Mouse (Mus musculus) large intestine, adult 2 months (tissue): ENCODE data around the gene Gimap8. TPM values are rescaled to one million over a fixed set of nuclear protein-coding genes. Genes with fewer than 3 reads are reported as not detected.
"Not testable (repeated sequence)": the region's sequence is repeated elsewhere in the genome, so short reads cannot be mapped to it uniquely, and the experiment has no call there.

ENCODE experiments used
- DNase-seq: peaks from one replicate; pipeline ENCODE4 v3.0.0-alpha.2; 2012; ENCODE audit warnings: low read depth, low spot score
- WGBS: fragments of 180-500 bp; shearing (Covaris S2); methylation state at CpG from one replicate; pipeline ENCODE4 v1.1.7; 2018; 5-methylcytosine and 5-hydroxymethylcytosine counted together
- polyA plus RNA-seq: library from polyadenylated mRNA; depleted of rRNA; stranded (reverse); fragments of >200 nt; gene quantifications from 2 replicates; pipeline ENCODE4 v1.2.3, GENCODE M21; 2012

The Gimap8 gene
- polyA plus RNA-seq, 1 experiment, result 2.6 TPM

GRCm38 (mm10) chr6:48675931-48676859, 29.2 kb downstream of the Gimap8 start, which contains the start of gene Gimap9:
Gene Gimap9 (plus strand): TSS chr6:48676129.
- 14% methylated on average over 13 of the region's 13 CpGs for WGBS
- peak; percentile 33 for DNase-seq

DNA sequence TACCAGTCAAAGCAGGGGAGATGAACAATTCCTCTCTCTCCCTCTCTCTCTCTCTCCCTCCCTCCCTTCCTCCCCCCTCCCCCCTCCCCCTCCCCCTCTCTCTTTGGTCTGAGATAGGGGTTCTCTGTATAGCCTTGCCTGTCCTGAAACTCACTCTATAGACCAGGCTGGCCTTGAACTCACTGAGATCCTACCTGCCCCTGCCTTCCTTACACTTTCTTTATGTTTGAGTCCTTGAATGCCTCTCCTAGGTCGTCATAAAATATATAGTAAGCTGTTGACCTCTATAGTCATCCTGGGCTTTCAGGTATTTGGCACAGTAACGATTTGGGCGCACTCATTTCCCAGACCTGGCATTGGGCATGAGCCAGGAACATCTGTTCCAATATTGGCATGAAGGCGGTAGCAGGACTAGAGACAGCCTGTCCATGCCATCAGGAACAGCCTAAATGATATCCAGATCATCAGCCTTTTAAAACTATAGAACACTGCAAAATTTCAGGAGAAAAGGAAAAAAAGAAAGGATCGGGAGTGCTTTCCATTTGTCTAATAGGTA, 29.9 kb downstream of the Gimap8 start:
- no peak for DNase-seq
- 48% methylated on average over 5 of the region's 5 CpGs for WGBS

DNA sequence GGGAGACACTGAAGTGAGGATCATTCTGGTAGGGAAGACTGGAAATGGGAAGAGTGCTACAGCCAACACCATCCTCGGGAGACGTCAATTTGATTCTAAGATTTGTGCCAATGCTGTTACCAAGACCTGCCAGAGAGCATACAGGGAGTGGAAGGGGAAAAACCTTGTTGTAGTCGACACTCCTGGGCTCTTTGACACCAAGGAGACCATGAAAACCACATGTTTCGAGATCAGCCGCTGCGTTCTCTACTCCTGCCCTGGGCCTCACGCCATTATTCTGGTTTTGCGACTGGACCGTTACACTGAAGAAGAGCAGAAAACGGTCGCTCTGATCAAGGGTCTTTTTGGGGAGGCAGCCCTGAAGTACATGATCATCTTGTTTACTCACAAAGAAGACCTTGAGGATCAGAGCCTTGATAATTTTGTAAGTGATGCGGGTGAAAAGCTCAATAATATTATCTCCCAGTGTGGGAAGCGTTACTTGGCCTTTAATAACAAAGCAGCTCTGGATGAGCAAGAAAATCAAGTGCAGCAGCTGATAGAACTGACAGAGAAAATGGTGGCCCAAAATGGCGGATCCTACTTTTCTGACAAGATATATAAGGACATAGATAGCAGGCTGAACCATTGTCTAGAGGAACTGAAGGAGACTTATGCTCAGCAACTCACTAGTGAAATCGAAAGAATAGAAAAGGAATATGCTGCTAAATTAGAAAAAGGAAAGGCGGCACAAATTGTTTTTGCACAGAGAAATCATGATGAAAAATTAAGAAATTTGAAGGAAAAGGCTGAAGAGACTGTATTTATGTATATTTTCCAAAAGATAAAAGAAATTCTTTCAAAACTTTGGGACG, 30.7 kb downstream of the Gimap8 start:
- DNase-seq, result no peak
- WGBS, result 90% methylated on average over 17 of the region's 17 CpGs

- no peak for DNase-seq
- 59% methylated on average over 4 of the region's 4 CpGs for WGBS
Measured at GRCm38 (mm10) chr6:48678391-48678790, 31.4 kb downstream of the Gimap8 start.

DNA sequence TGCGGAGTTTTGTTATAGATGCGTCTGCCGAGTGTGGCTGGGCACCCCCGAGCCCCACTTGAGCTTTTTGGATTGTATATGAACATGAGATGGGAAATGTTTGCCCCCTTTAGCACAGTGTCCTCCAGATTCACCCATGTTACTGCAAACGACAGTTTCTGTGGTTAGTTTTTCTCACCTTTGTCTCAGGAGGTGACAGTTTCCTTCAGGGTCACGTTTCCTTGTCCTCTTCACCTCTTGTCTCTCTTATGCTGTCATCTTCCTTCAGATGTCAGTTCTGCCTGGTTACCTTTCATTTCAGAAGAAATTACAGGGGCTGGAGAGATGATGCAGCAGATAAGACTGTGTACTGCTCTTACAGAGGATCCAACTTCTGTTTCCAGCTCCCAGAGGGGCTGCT, 32.7 kb downstream of the Gimap8 start:
- WGBS, result 80% methylated on average over 6 of the region's 6 CpGs
- DNase-seq, result no peak

DNA sequence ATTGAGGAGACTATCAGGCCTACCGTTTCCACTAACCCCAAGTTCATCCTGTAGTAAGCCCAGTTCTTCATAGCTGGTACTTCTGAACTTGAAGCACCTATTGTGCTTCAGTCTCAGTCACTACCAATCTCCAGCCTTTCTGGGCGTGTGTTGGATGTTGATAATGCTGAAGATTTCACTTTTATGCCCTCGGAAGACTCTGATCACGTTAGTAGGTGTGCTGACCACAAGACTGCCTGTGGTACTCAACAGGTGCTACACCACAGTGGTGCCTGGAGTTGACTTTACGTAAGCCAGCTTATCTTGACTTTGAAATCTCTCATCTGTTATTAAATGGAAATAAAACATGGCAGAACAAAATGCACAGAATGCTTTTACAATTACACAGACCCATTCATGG, 33.4 kb downstream of the Gimap8 start:
- WGBS, result 82% methylated on average over 5 of the region's 5 CpGs

DNA sequence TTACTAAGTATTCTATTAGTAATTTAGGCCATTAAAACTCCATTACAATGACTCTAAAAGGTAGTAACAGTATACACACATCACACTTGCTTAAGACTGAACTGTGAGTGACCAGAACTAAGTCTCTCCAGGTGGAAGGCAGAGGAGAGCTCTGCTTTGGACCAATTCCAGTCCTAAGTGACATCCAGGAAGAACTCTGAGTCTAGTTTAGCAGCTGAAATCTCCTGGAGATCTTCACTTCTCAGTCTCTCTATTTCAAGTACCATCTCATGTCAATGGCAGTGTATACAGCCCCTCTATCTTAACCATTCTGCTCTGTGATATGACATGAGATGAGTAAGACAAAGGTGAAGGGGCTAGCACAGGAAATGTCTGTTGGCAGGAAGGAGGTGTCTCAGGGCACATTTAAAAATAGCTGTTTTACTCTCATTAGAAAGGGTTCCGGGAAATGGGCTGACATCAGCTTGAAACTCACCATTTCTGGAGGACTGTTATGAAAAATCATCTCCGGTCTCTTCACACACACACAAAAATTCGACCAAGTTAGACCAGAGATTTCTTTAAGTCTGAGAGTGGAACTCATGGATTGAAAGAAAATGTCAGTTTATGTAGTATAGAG, 34.5 kb downstream of the Gimap8 start:
- 73% methylated on average over 3 of the region's 3 CpGs for WGBS
- DNase-seq, result no peak

More for the DNA sequence above, 33.4 kb downstream of the Gimap8 start:
- DNase-seq, result no peak

- WGBS, result 75% methylated on average over 4 of the region's 4 CpGs
- DNase-seq, result no peak
Measured at GRCm38 (mm10) chr6:48682271-48682670, 35.2 kb downstream of the Gimap8 start.

DNA sequence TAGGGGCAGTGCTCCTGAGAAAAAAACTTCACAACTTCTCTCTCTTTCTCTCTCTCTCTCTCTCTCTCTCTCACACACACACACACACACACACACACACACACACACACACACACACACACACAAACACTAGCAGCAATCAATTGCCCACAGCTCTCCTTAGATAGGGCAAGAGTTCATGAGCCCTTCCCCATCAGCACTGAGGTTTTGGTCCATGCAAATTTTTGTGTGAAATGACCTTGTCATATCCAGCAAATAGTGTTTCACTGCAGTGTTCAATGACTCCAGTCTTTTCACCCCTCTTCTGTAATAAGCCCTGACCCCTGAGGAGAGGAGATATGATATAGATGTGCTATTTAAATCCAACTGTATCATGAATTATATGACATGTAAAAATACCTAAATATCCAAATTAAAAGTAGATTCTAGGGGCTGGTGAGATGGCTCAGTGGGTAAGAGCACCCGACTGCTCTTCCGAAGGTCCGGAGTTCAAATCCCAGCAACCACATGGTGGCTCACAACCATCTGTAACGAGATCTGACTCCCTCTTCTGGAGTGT, 36.3 kb downstream of the Gimap8 start:
- DNase-seq, result not testable (repeated sequence)
- WGBS, result 89% methylated on average over 4 of the region's 4 CpGs

- WGBS, result 51% methylated on average over 5 of the region's 5 CpGs
Measured at GRCm38 (mm10) chr6:48684319-48684718, 37.3 kb downstream of the Gimap8 start, which contains the start of gene Gimap4. Gene Gimap4 (plus strand): TSS chr6:48684549.

DNA sequence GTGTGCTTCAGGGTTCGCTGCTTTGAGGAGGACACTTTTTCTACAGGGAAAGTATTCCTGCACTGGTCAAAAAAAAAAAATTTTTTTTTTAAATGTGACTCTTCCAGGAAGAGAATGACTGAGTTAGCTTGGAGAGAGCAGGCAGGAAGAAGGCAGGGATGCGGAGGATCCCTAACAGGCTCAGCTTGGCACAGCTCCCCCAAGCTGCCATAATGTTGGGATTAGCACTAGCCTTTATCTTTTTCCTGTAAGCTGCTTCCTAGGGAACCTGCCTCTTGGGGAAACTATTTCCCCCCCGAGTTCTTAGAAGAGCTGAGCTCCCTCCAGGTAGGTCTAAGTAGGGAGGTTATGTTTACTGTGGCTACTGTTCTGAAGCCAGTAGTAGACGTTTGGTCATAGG, 37.8 kb downstream of the Gimap8 start:
- 63% methylated on average over 4 of the region's 4 CpGs for WGBS
- no peak for DNase-seq

More at GRCm38 (mm10) chr6:48684319-48684718, 37.3 kb downstream of the Gimap8 start, which contains the start of gene Gimap4:
- no peak for DNase-seq

- 85% methylated on average over 2 of the region's 2 CpGs for WGBS
- no peak for DNase-seq
Measured at GRCm38 (mm10) chr6:48685251-48685650, 38.2 kb downstream of the Gimap8 start.

DNA sequence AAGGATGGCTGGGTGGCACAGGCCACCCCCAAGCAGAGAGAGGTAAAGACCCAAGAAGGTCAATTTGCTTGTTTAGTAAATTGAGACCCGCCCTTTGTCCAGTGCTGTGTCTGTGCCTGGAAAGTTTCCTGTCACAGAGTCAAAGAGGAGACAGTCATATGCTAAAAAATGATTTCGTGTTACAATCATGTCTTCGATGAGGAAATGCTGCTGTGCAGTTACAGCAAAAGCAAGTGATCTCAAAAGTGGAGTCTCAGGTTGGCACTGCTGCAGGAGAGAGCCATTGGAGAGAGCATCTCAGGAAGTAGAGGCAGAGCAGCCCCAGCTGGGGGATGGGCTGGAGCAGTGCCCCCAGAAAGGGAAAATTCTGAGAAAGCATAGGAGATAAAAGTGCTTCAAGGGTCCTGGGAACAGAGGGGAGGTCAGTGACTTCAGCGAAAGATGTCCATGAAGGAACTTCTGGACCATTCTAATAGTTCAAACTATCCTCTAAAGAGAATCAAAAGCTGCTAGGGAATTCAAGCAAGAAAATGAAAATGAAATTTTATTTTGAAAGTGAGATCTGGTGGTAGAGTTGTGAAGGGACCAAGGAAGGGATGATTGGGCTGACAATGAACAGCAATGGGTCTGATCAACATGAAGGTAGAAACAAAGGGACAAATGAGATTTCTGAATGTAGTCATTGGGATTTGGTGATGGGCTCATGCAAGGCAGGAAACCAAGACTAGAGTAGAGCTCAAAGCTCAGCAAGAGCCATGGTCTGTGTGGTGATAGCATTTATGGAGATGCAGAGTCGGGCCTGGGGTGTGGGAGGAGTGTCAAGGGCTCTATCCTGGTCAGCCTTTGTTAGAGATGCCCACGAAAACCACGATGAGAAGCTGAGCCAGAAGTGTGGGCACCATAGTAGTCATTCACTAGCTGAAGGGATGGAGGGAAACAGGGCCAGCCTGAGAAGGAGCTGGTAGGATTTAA, 38.9 kb downstream of the Gimap8 start:
- 78% methylated on average over 7 of the region's 7 CpGs for WGBS
- no peak for DNase-seq

- WGBS, result 75% methylated on average over 2 of the region's 2 CpGs
- DNase-seq, result no peak
Measured at GRCm38 (mm10) chr6:48687077-48687476, 40.0 kb downstream of the Gimap8 start.

DNA sequence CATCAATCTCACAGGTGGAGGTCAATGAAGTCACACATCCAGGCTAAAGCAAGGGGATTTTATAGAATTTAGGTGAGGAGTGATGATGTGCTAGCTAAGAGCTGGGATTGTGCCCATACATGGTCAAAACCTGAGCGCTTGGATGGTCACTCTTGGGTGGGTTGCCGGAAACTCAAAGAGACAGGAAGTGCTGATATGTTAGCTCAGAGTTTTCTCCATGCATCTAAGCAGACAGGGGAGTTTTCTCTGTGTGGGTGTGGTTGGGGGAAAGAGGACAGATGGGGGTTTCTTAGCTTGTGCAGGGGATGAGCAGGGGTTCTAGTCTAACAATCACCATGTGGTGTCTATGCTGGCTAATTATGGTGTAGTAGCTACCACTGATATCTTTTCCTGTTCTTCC, 42.3 kb downstream of the Gimap8 start:
- 81% methylated on average over 2 of the region's 2 CpGs for whole genome bisulfite sequencing
- no peak for DNase-seq

GRCm38 (mm10) chr6:48692962-48693361, 45.9 kb downstream of the Gimap8 start:
- WGBS, result 68% methylated on average over 6 of the region's 6 CpGs
- DNase-seq, result no peak

GRCm38 (mm10) chr6:48696830-48697554, 50.0 kb downstream of the Gimap8 start:
- no peak for DNase-seq
- 80% methylated on average over 4 of the region's 4 CpGs for WGBS

DNA sequence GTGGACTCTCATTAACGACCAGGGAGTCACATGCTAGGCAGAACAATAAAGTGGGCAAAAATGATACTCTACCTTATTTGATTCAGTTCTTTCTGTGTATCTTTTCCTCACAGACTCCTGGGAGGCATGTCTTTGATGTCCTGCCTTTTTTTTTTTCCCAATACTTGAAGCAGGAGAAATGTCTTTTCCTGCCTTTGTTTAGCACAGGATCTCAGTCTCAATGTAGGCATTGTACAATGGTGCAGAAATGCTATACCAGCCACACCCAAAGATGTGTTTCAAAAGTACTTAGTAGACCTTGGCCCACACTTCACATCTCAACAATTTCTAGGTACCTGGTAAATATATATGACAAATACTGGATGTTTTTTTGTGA, 50.5 kb downstream of the Gimap8 start:
- DNase-seq, result no peak
- 26% methylated on average over 1 of the region's 1 CpGs for WGBS
